Mouse (Mus musculus) hindlimb bud, embryonic 11.5 days (tissue): ENCODE measurements at regions not wholly inside any gene's neighbourhood (a gene's known extent, or its start where the extent isn't known, plus 50 kb on each side); places are given as distances from the start of the nearest gene placed in this dataset.

Source experiments
- DNase-seq: peaks from one replicate; pipeline ENCODE4 v3.0.0-alpha.2; 2012; ENCODE audit warnings: low read depth, low spot score; ENCODE audit errors: extremely low spot score

GRCm38 (mm10) chr10:111558675-111559340 is 52.7 kb downstream of the Phlda1 start:
- no peak for DNase-seq

GRCm38 (mm10) chr10:111559341-111560246 is 53.5 kb downstream of the Phlda1 start:
- no peak for DNase-seq

GRCm38 (mm10) chr10:111562628-111563027 is 56.5 kb downstream of the Phlda1 start:
- DNase-seq = no peak

- no peak for DNase-seq
Measured at GRCm38 (mm10) chr10:111566873-111567381, 60.8 kb downstream of the Phlda1 start.

GRCm38 (mm10) chr10:111570501-111571258 is 64.6 kb downstream of the Phlda1 start:
- DNase-seq = no peak

GRCm38 (mm10) chr10:111574231-111574630 is 68.1 kb downstream of the Phlda1 start:
- no peak for DNase-seq

GRCm38 (mm10) chr10:111574812-111575211 is 68.7 kb downstream of the Phlda1 start:
- no peak for DNase-seq

GRCm38 (mm10) chr10:111575256-111575655 is 69.2 kb downstream of the Phlda1 start:
- DNase-seq = no peak

- no peak for DNase-seq
Measured at GRCm38 (mm10) chr10:111575926-111576325, 69.8 kb downstream of the Phlda1 start.

GRCm38 (mm10) chr10:111576395-111577069 is 70.4 kb downstream of the Phlda1 start:
- DNase-seq = no peak

GRCm38 (mm10) chr10:111578536-111578935 is 72.5 kb downstream of the Phlda1 start:
- DNase-seq = no peak

- DNase-seq = no peak
Measured at GRCm38 (mm10) chr10:111579481-111579880, 73.4 kb downstream of the Phlda1 start.

- DNase-seq = no peak
Measured at GRCm38 (mm10) chr10:111580401-111581100, 74.5 kb downstream of the Phlda1 start.

GRCm38 (mm10) chr10:111581847-111582246 is 75.8 kb downstream of the Phlda1 start:
- no peak for DNase-seq

GRCm38 (mm10) chr10:111582321-111583123 is 76.4 kb downstream of the Phlda1 start:
- no peak for DNase-seq

- no peak for DNase-seq
Measured at GRCm38 (mm10) chr10:111583124-111583743, 77.1 kb downstream of the Phlda1 start.

GRCm38 (mm10) chr10:111583744-111584152 is 77.7 kb downstream of the Phlda1 start:
- DNase-seq = no peak

GRCm38 (mm10) chr10:111587891-111588611 is 82.0 kb downstream of the Phlda1 start:
- no peak for DNase-seq
